ENCODE assay signal across 9 mouse cellular contexts in the genomic region with DNA sequence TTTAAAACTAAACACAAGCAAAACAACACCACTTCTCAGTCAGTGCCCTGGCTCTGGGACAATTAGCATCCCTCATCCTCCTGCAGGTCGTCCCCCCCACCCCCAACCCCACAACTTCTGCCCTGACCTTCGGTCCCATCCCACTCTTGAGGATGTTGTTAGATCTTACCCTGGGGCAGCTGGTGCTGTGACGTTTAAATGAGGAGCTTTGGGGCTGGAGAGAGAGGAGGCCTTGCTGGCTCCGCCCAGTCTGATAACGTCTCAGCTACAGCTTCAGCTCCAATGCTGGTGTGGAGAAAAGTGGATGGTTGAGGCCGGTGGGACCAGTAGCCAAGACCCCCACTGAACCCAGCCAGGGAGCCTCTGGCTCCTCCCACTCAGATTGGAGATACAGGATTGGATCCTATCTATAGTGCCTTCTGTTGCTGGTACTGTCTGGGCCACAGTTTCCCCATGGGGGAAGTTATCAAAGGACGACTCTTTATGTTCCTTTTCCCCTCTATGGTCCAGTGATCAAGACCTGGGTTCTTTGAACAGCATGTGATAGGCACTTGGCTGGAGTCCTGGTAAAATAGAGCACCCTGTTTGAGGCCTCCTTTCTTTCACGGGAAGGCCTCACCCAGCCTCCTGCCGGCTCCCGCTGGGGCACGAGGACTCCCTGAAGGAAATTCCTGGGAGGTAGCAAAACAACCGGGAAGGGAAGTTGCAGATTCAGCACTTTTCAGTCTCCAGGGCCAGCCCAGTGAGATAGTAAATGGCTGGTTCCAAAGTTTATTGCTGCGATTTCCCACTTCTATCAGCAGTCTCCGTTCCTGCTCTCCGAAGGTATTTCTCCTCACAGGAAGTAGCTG. TPM values are rescaled to one million over a fixed set of nuclear protein-coding genes. Genes with fewer than 3 reads are reported as not detected.
DNase-seq lines count a peak whose midpoint lies in the region; ATAC-seq and TF ChIP-seq lines count a peak whose summit lies in the region.
"Had no signal": no experiment of that assay in that cellular context is flagged by ENCODE, and none has a peak within 500 bp of the region (broad histone marks: within the 10 kb centered on the region; RNA-seq: fewer than 3 reads in every experiment).

Gene Slc7a9, plus strand, starts transcription at position 801 of the 851 bp plus-strand sequence.

- H3K4me1 ChIP-seq in lung, postnatal 0 days (ENCODE audit: insufficient read depth, low read depth, low read length) = no peaks in the 10 kb centered on the region
- H3K4me1 ChIP-seq in kidney, embryonic 16.5 days (ENCODE audit: insufficient read depth, low read length) = peaks cover 14% of the 10 kb centered on the region
- 0 out of 2 replicates have a peak, but pooled peaks cover 5% of the 10 kb centered on the region for H3K4me1 ChIP-seq in stomach, embryonic 14.5 days (ENCODE audit: control insufficient read depth, insufficient read depth, low read length)

- no peak for ATAC-seq in lung, postnatal 0 days
- ATAC-seq in kidney, embryonic 16.5 days (ENCODE audit: low FRiP score, low TSS enrichment) = peak; percentile 79
- ATAC-seq in stomach, embryonic 14.5 days (ENCODE audit: insufficient number of reproducible peaks, insufficient read depth, low FRiP score, low read depth) = peak; percentile 49; the same call in 1 of the 2 replicates

- no peak for TF ChIP-seq CTCF in lung, postnatal 0 days (IDR thresholded peaks at IDR 0.05)

- H3K4me3 ChIP-seq in lung, postnatal 0 days (ENCODE audit: low read depth, low read length) = no peak within 1 kb of the TSS
- no peak within 1 kb of the TSS for H3K4me3 ChIP-seq in kidney, embryonic 16.5 days (ENCODE audit: low read length)
- H3K4me3 ChIP-seq in stomach, embryonic 14.5 days (ENCODE audit: low read depth, low read length) = no peak within 1 kb of the TSS

- H3K27me3 ChIP-seq in lung, postnatal 0 days (replicated peaks; ENCODE audit: insufficient read depth, low read length) = no peaks in the 10 kb centered on the region
- no peaks in the 10 kb centered on the region for H3K27me3 ChIP-seq in kidney, embryonic 16.5 days (ENCODE audit: insufficient read depth, low read length)
- no peaks in the 10 kb centered on the region for H3K27me3 ChIP-seq in stomach, embryonic 14.5 days (ENCODE audit: control insufficient read depth, insufficient read depth, low read length)

- WGBS in lung, postnatal 0 days = 23% methylated on average over 15 of the region's 15 CpGs
- WGBS in kidney, embryonic 16.5 days = 17% methylated on average over 15 of the region's 15 CpGs
- WGBS in stomach, embryonic 14.5 days = 21% methylated on average over 15 of the region's 15 CpGs

- no peak within 1 kb of the TSS for H3K9ac ChIP-seq in lung, postnatal 0 days (replicated peaks; ENCODE audit: low read depth)
- H3K9ac ChIP-seq in kidney, embryonic 16.5 days (replicated peaks; ENCODE audit: low read length) = no peak within 1 kb of the TSS
- no peak within 1 kb of the TSS for H3K9ac ChIP-seq in stomach, embryonic 14.5 days (replicated peaks; ENCODE audit: low read depth, low read length)

- H3K36me3 ChIP-seq in lung, postnatal 0 days (ENCODE audit: insufficient read depth, low read length) = no peaks in the 10 kb centered on the region
- H3K36me3 ChIP-seq in kidney, embryonic 16.5 days (ENCODE audit: insufficient read depth, low read length) = no peaks in the 10 kb centered on the region
- no peaks in the 10 kb centered on the region for H3K36me3 ChIP-seq in stomach, embryonic 14.5 days (ENCODE audit: control insufficient read depth, insufficient read depth, low read length)

- H3K4me2 ChIP-seq in lung, postnatal 0 days (replicated peaks; ENCODE audit: low read depth, low read length) = no peak within 1 kb of the TSS
- no peak within 1 kb of the TSS for H3K4me2 ChIP-seq in kidney, embryonic 16.5 days (replicated peaks; ENCODE audit: low read depth, low read length)
- H3K4me2 ChIP-seq in stomach, embryonic 14.5 days (replicated peaks; ENCODE audit: low read depth, low read length) = no peak within 1 kb of the TSS

- no peak for TF ChIP-seq EP300 in lung, postnatal 0 days (IDR thresholded peaks at IDR 0.05)

- H3K27ac ChIP-seq in lung, postnatal 0 days (ENCODE audit: low read length) = no peak within 1 kb of the TSS
- H3K27ac ChIP-seq in kidney, embryonic 16.5 days (ENCODE audit: low read length) = peak within 1 kb of the TSS; percentile 76
- H3K27ac ChIP-seq in stomach, embryonic 14.5 days (ENCODE audit: low read length) = peak within 1 kb of the TSS; percentile 15; the same call in 1 of the 2 replicates

- DNase-seq in lung, postnatal 0 days (ENCODE audit: low spot score) = peak; percentile 11
- no peak for DNase-seq in lung, postnatal 4 days
- DNase-seq in embryo, embryonic 9.5 days (ENCODE audit: extremely low spot score) = peak; percentile 16
- DNase-seq in adrenal gland, adult (ENCODE audit: inconsistent age in 2 of 2, low spot score in 1 of 2) = no peak
- DNase-seq in frontal cortex, adult 2 months (ENCODE audit: extremely low spot score in 1 of 2, low spot score in 1 of 2) = no peak
- DNase-seq: cerebellum, adult 8-10 months; gastrocnemius, postnatal 25 days had no signal

- H3K9me3 ChIP-seq in lung, postnatal 0 days (ENCODE audit: low read length) = no peaks in the 10 kb centered on the region
- no peaks in the 10 kb centered on the region for H3K9me3 ChIP-seq in kidney, embryonic 16.5 days (ENCODE audit: low read length)
- H3K9me3 ChIP-seq in stomach, embryonic 14.5 days (ENCODE audit: control insufficient read depth, low read depth, low read length) = no peaks in the 10 kb centered on the region

RNA-seq across cellular contexts. Expression of gene Slc7a9, which starts in this region (rescaled TPM):
- polyA plus RNA-seq in lung, postnatal 0 days (2015; fragmentation: Nextera tagmentation; extraction: Ambion mirVana) = 0.10 and 0.16 TPM in 2 replicates
- 11.2 and 13.3 TPM in 2 replicates for polyA plus RNA-seq in kidney, embryonic 16.5 days (2015; fragmentation: Nextera tagmentation; extraction: Ambion mirVana)
- 0.29 and 0.85 TPM in 2 replicates for polyA plus RNA-seq in stomach, embryonic 14.5 days (2014; fragmentation: Nextera tagmentation; extraction: Ambion mirVana)
- polyA plus RNA-seq in frontal cortex, adult 2 months (2012; rRNA removed) = 0.04 and 0.34 TPM in 2 replicates

Comparison
In these comparisons a context has a peak if more than half of its experiments do, and no peak if none do; other contexts are left out.
1. Peak in DNase-seq in lung, postnatal 0 days; RNA of the gene not detected or under 1 TPM.
2. Peak in ATAC-seq and H3K27ac ChIP-seq in stomach, embryonic 14.5 days; RNA of the gene not detected or under 1 TPM.